Mouse (Mus musculus) spleen, postnatal 10 days (tissue): ENCODE measurements around the gene Thap8.

Experiments
- DNase-seq, 2 experiments: peaks; one replicate each; pipeline ENCODE4 v3.0.0; 2021 to 2022; ENCODE audit warnings: low spot score in 2 of 2

The Thap8 gene

DNA sequence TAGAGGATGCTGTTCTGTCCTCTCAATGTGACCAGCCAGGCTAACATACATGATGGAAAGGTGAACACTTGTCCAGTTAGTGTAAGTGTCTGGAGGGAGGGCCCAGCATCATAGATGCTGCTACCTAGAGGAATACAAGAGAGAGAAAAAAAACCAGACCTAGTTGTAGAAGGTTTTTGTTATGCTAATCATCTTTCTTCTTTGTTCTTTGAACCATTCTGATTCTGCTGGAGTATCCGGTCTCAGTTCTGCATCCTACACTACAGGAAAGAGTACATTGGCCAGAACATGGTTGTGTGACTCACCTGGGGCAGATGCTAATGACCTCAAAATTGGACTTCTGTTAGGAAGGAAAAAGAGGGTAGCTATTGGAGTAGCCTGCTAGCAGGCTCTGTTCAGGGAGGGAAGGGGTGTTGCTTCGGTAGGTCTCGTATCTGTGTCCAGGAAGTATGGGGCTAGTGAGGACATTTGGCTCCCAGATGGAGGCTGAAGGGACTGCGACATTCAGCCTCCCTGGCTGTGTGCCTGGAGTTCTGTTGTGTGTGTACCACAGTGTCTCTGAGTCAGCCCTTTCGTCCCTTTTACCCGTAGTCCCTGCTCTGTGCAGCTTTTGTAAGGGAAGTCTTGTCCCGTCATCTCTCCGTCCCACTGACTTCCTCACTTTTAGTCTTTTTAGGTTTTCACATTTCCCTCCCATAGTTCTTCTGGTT, 7.0 kb downstream of the Thap8 start:
- DNase-seq = no peak

DNA sequence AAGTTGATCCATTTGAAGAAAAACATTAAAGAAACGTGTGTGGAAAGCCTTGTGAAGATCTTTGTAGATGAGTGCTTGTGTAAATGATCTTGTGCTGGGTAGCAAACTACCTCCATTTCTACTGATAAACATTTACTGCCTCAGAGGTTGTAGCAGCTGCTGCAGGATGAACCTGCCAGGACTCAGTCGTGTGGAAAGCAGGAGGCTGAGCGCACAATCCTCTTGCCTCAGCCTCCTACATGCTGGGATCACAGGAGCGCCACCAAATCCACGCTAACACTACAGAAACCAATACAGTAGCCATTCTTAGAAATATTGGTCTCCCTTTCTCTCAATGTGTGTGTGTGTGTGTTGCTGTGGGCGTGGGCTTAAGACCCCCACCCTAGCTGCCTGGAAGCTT, 8.2 kb downstream of the Thap8 start:
- no peak for DNase-seq

DNA sequence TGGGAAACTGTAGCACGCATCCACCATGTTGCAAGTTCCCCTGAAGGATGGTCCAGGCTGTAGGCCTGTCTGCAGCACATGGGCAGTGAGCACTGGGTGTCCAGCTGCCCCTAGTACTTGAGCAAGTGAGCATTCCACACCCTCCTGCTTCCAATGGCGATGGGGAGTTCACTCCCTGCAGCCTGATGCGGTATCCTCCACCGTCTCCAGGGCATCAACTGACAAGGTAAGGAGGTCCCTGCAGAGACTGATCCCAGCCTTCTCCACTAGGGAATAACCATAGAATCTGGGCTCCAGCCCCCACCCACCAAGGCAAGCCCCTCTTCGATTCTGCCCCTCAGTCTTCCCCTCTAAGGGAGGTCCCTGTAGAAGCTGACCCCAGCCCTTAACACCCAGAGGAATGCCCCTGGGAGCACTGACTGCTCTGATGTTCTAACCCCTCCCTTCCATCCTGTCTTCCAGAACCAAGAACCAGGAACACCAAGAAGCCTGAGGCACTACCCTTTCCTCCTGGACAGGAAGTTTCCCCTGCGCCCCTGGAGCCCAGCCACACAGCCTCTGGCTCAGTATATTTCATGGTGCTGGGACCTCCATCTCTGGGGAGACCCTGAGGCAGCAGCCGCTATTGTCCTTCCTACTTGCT, 9.3 kb downstream of the Thap8 start:
- no peak for DNase-seq

DNA sequence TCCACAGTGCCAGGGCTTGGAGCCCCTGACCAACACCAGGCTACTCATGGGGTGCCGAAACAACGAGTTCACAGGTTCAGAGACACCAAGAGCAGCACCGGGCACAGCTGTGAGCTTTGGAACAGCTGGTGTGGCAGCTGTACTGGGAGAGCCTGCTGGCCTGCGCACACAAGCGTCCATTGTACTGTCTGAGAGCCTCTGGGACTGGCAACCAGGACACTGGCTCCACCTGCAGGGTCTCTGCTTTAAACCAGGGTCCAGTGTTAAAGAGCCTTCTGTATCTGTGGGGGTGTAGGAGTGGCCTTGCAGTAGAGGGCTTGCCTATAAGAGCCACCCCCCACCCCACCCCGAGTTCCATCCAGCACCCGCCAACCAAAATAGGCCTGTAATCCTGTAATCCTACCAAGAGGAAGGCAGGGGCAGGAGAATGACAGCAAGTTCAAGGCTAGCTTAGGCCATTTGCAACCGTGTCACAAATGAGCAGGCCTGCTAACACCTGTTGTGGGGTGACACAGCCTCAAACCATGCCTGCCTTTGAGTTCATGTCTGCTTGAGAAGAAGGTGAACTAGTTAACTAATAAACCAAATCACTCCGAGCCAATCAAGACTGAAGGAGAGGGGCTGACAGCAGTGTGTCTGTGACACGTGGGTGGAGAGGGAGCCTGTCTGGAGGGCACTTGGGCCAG, 10.0 kb downstream of the Thap8 start:
- no peak for DNase-seq

DNA sequence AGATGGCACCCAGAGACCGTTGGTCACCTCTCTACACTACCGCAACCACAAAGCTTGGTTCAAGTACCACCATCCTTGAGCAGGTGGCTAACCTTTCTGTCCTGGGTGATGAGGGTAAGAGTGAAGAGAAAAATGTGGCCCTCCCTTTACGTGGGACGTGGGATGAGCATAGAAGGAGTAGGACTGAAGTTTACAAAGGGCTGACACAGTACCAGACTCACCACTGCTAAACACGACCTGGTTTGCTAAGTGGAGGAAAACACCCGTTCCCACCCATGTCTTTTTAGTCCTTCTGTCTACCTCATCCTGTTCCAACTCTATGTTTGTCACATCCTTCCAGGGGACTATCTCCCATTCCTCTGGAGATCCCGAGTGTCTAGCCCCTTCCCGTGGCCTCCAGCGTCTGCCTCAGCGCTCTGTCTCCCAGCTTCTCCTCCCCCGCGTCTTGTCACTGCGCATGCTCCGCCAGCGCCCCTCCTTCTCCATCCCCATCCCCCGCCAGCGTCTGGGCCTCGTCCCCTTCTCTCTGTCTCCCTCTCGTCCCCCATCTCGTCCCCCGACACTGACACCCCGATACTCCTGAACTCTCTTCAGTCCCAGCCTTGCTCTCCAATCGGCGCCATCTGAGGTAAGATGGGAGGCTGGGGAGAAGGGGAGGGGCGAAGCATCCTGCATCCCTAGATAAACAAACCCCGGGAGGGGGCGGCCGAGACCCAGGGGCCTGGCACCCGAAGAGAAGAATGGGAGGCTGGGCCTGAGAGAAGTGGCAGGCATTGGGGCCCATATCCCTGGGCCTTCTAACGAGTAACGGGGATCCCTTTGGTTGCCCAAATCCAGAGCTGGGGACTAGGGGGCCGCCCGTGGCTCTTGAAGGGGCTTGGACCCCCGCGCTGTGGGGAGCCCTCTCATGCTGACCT, 11.6 kb downstream of the Thap8 start, which contains the start of gene Clip3:
Clip3 (plus strand) TSS at position 514 of the 917 bp plus-strand sequence.
- DNase-seq = peak in 1 of 2 experiments; percentile 35

DNA sequence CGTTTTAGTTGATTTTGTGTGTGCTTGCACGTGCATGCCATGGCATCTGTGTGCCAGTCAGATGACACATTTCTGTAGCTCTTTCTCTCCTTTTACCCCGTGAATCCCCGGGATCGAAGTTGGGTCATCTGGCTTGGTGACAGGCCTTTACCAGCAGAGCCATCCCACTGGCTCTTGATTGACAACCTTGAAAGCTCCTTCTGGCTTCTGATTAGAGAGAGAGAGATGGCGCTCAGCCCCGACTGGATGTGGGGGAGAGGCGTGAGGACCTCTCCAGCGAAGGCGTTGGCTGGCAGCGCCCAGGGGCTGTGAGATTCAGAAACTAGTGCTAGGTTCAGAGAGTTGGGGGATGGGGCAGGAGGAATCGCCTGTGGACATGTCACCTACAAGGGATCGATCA, 13.9 kb downstream of the Thap8 start:
- DNase-seq = no peak

DNA sequence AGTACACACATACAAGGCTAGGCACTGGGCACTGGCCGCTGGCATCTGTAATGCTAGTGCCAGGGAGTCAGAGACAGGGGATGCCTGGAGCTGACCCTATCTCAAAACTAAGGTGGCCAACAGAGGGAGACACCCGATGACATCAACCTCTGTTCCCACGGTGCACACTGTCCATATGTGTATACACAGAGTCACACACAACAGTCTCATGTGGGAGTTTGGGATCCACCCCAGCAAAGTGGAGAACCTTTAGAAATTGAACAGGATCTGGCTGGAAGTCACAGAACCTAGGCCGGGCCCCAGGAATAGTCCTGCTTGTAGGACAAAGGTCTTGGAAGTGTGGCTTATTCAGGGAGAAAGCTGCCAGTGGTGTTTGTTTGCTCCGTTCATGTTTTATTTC, 14.4 kb downstream of the Thap8 start:
- DNase-seq = no peak

DNA sequence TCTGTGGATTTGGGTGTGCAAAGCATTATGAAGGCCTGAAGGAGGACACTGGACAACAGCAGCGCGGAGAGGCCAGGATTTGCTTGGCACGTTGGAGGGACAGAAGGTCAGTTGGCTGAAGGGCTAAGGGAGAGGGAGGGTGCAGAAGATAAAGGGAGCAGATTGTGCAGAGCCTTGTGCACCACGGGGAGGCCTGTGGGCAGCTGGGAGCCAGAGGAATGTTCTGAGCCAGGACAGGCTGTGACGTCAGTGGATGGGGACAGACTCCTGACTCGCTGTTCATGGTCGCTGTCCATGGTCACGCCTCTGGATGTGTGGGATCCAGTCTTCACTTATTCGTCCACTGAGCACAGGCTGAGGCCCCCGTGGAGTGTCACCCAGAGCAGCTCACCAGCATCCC, 15.2 kb downstream of the Thap8 start:
- DNase-seq = no peak

DNA sequence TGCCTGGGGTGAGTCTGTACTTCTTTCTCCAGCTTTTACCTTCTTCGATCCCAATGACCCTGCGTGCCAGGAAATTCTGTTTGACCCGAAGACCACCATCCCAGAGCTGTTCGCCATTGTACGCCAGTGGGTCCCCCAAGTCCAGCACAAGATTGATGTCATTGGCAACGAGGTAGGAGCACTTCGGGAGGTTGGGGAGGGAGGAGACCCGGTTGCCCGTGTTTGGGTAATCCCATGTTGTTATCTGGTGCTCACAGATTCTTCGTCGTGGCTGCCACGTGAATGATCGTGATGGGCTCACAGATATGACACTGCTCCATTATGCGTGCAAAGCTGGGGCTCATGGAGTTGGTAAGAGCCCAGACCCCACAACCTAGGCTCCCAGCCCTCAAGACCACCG, 16.9 kb downstream of the Thap8 start:
- no peak for DNase-seq

DNA sequence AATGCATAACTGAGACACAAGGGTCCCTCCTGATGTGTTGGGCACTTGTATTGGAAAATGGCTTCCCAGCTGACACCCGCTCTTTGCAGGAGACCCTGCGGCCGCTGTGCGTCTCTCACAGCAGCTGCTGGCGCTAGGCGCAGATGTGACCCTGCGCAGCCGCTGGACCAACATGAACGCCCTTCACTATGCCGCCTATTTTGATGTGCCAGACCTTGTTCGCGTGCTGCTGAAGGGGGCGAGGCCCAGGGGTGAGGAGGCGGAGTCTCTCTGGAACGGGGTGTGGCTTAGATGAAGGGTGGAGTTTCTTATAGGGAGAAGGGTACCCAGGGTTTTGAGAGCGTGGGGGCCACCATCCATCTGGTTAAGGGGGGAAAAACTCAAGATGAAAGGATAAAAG, 17.4 kb downstream of the Thap8 start:
- DNase-seq = no peak

DNA sequence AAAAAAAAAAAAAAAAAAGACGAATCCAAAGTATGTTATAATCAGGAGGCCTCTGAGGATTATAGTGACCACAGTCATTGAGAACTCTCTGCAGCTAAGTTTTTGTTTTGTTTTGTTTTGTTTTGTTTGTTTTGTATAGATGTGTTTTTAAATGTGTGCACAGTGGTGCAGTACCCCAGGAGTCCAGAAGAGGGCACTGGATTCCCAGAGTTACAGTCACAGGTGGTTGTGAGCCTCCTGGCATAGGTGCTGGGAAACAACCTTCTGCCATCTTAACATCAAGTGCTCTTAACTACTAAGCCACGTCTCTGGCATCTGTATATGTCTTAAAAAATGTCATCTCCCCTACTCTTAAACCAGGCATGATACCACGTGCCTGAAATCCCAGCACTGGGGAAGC, 21.0 kb downstream of the Thap8 start:
- peak in 1 of 2 experiments; percentile 55 for DNase-seq

DNA sequence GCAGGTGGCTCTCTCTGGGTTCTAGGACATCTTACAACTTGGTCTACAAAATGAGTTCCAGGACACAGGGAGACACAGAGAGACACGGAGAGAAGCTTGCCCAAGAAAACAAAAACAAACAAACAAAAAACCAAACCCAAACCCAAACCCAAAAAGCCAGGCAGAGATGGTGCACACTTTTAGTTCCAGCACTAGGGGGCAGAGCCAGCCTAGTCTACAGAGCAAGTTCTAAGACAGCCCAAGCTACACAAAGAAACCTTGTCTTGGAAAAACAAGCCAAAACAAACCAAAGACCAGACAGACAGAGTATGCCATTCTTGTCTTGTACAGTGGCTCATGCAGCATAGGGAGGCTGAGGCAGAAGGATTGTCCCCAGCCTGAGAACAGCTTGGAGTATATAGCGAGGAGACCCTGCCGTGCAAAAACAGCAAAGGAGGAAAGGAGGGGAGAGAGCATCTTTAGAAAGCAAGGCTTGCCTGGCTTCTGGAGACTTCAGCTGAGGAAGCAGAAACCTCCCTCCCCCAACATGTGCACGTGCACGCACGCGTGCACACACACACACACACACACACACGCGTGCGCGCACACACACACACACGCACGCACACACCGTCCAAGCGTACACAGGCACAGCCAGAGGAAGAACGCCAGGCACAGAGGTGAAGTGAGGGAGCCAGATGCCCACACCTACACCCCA, 26.3 kb downstream of the Thap8 start:
- no peak for DNase-seq

DNA sequence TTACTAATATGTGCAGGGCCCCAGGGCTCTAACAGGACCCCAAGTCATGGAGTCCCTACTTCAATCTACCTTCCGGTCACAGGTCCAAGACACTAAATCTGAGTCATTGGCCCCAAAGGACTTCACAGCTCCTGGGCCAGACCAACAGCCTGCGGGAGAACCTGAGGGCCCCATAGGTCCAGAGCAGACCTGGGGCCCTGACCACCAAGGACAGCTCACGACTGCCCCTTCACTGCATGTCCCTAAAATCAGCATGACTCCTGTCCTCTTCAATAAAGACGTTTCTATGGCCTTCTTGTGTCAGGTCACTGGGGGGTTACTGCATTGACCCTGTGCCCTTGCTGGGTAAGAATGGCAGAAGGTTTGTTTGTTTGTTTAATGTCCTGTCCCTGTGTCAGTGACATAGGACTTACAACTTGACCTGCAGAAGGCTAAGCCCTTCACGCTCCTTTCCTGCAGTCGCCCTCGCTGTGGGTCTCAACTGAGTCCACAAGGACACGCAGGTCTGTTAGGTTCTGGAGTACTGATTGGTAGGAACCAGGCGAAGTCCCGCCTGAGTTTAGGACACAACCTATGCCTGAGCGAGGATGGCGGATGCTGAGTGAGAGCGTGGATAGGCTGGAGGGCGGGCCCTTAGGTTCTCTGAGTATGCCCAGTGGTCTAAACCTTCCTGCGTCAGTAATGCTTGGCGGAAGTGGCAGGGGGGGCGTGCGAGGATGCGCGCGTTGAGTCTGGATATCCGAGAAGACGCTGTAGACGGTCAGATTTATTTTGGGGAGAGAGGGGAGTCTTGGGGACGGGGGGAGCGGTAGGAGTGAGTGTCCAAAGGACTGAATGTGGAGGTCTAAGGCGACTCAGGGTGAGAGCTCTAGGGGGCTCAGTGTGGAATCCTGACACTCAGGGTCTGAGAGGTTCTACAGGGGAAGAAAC, 28.4 kb downstream of the Thap8 start, which contains the start of gene Alkbh6:
Alkbh6 (plus strand) TSS at position 642 of the 930 bp plus-strand sequence.
- DNase-seq = peak; percentile 53 to 89

DNA sequence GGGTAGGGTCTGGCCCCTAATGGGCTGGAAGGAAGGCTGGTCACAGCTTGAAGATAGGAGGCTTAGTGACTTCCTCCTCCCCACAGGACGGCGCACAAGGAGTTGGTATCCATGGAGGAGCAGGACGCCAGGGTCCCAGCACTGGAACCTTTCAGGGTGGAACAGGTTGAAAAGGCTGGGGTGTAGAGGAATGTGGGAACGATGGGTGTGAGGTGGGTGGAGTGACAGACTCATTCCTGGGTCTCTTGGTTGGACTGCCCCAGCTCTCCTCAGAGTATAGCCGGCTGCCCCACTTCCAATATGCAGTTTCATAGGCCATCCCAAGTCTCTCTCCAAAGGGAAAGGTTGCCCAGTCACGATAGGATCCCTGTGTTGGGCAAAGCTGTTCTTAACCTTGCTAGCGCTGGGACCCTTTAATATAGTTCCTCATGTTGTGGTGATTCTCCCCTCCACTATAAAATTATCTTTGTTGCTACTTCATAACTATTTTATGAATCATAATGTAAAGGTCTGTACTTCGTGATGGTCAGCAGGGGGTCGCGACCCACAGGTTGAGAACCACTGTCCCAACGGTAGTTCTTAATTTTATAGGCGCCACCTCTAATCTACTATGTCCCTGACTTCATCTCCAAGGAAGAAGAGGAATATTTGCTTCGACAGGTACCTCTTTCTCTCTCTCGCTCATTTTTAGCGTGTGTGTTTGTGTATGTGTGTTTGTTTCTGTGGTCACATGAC, 29.7 kb downstream of the Thap8 start:
- DNase-seq = no peak

DNA sequence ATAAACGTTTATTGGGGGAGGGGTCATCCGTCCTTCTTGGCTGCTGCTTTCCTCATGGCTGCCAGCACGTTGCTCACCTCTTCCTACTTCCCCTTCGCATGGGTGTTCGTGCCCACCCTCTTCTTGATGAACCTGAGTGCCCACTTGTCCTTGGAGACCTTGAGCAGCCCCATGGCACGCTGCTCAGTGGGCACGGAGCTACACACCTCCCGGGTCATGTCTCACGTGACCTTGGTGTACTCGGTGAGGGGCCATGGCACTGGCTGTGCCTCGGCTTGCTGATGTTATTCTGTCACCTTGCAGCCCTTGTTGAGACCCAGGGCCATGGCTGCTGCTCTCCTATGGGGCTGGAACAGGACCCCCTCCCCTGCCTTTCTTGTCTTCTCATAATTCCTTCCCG, 30.2 kb downstream of the Thap8 start:
- DNase-seq = no peak

DNA sequence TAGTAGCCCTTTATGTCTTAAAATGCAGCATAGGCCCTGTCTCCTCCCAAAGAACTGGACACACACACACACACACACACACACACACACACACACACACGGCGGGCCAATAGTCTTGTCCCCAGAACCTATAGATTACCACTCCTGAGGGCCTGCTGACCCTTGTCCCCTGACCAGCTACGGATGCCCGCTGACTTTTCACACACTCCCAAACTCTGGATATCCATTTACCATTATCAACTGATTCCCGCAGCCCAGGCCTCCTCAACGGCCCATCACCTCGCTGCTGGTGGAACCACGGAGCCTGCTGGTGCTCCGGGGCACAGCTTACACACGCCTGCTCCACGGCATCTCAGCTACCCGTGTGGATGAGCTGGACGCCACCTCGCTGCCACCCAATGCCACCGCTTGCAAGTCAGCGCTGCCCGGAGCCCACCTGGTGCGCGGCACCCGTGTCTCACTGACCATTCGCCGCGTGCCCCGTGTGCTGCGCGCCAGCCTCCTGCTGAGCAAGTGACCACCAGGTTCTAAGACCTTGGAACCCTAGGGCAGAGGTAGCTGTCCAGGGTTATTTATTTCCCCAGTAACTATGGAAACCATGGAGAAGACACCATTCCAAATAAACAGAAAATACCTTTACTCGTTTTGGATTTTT, 33.9 kb downstream of the Thap8 start:
- no peak for DNase-seq

DNA sequence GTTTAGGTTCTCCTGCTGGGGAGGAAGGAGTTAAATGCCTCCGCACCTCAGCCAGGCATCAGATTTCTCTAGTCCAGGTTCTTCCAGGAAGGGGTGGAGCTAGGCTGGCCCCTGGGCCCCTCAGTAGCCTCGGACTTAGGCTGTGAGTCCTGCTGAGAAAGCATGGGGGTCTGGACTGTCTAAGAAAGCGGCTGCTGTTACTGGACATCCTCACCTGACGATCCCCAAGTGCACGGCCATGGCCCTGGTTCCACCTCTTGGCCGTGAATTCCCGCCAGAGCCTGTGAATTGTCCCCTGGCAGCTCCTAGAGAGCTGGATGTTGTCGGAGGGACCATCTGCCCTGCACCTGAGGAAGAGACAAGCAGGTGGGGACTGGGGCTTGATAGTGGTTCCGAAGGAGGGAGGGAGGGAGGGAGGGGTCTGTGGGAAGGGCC, 34.8 kb downstream of the Thap8 start, which contains the start of gene Syne4:
Syne4 (plus strand) TSS at position 87 of the 435 bp plus-strand sequence.
- DNase-seq = no peak
